Mouse (Mus musculus) myocyte (in vitro differentiated cells): ENCODE results near the gene Wsb2.

ENCODE experiments used
- CEBPB ChIP-seq: IDR thresholded peaks from 2 replicates; pipeline ENCODE4 v1.6.1; 2011; ENCODE audit warnings: mild to moderate bottlenecking, moderate library complexity; ENCODE audit not compliant: poor library complexity, insufficient read depth, severe bottlenecking
- MAX ChIP-seq: IDR thresholded peaks from one replicate; pipeline ENCODE4 v1.6.1; 2011; ENCODE audit warnings: low read depth, mild to moderate bottlenecking, control low read depth
- MYOD1 ChIP-seq, 3 experiments: IDR thresholded peaks; one replicate each; pipeline ENCODE4 v1.6.1; 2011; ENCODE audit warnings: control low read depth in 2 of 3, low read depth in 2 of 3, mild to moderate bottlenecking in 2 of 3, moderate library complexity in 1 of 3; ENCODE audit not compliant: insufficient read length in 2 of 3, control insufficient read depth in 1 of 3
- MYOG ChIP-seq, 3 experiments: IDR thresholded peaks; one replicate each; pipeline ENCODE4 v1.6.1; 2011; ENCODE audit warnings: control low read depth in 2 of 3, low read depth in 2 of 3, mild to moderate bottlenecking in 2 of 3; ENCODE audit not compliant: insufficient read length in 2 of 3, control insufficient read depth in 1 of 3, insufficient read depth in 1 of 3
- POLR2A ChIP-seq: IDR thresholded peaks from one replicate; pipeline ENCODE4 v1.6.1; 2011; ENCODE audit warnings: low read depth, mild to moderate bottlenecking, control low read depth, moderate library complexity; ENCODE audit not compliant: insufficient read length
- POLR2AphosphoS2 ChIP-seq: IDR thresholded peaks from one replicate; pipeline ENCODE4 v1.6.1; 2011; ENCODE audit warnings: low read depth, control low read depth; ENCODE audit not compliant: insufficient read length
- REST ChIP-seq: IDR thresholded peaks from one replicate; pipeline ENCODE4 v1.6.1; 2011; ENCODE audit warnings: mild to moderate bottlenecking, control low read depth, moderate library complexity; ENCODE audit not compliant: insufficient read depth, insufficient read length
- SRF ChIP-seq: IDR thresholded peaks from one replicate; pipeline ENCODE4 v1.6.1; 2011; ENCODE audit warnings: low read depth; ENCODE audit not compliant: control insufficient read depth, insufficient read length
- TCF12 ChIP-seq: IDR thresholded peaks from one replicate; pipeline ENCODE4 v1.6.1; 2011; ENCODE audit warnings: mild to moderate bottlenecking, control low read depth; ENCODE audit not compliant: poor library complexity, insufficient read depth, severe bottlenecking
- TCF3 ChIP-seq: IDR thresholded peaks from one replicate; pipeline ENCODE4 v1.6.1; 2011; ENCODE audit warnings: low read depth, control low read depth; ENCODE audit not compliant: insufficient read length
- USF1 ChIP-seq: IDR thresholded peaks from one replicate; pipeline ENCODE4 v1.6.1; 2011; ENCODE audit warnings: low read depth, mild to moderate bottlenecking, control low read depth, moderate library complexity

DNA sequence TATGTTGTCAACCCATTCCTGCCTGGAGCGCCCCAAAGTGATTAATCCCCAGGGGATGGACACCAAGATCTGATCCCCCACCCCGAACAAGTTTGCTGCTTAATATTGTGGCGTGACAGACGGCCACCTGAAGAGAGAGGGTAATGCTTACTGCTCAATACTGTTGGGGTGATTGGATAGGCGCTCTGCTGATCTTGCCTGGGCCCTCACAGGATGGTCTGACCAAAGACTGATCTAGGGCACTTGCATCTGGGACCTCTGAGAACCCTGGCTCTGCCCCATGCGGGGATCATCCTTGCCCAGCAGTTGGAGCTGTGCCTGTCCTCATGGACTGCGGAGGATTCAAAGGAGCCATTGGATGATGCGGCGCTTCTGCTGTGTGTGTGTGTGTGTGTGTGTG lies 33.4 kb upstream of the Wsb2 start:
- no peak for TF ChIP-seq TCF12
- TF ChIP-seq POLR2A, result no peak
- no peak for TF ChIP-seq REST
- TF ChIP-seq USF1, result no peak
- no peak for TF ChIP-seq MAX
- no peak for TF ChIP-seq POLR2AphosphoS2
- no peak for TF ChIP-seq MYOG (IDR thresholded peaks at IDR 0.05; ENCODE audit: control insufficient read depth in 1 of 3, insufficient read depth in 1 of 3, insufficient read length in 2 of 3, low read depth in 2 of 3)
- TF ChIP-seq MYOD1 (IDR thresholded peaks at IDR 0.05; ENCODE audit: control insufficient read depth in 1 of 3, insufficient read length in 2 of 3, low read depth in 2 of 3), result no peak
- TF ChIP-seq CEBPB, result no peak
- no peak for TF ChIP-seq TCF3
- TF ChIP-seq SRF, result no peak
